Mouse (Mus musculus) adrenal gland, postnatal 25 days (tissue): ENCODE data around the gene Tarm1. TPM values are rescaled to one million over a fixed set of nuclear protein-coding genes. Genes with fewer than 3 reads are reported as not detected.
A peak's percentile ranks its signal among the peaks of the same experiment; 100 is the strongest.

ENCODE experiments used
- DNase-seq: peaks from one replicate; pipeline ENCODE4 v3.0.0; 2021; ENCODE audit warnings: mixed read lengths
- total RNA-seq: library from RNA; stranded (reverse); gene quantifications from 2 replicates; pipeline ENCODE4 v1.2.3, GENCODE M21; 2021

Tarm1 gene
- total RNA-seq, 1 experiment from 2014 or later = 1.2 TPM

DNA sequence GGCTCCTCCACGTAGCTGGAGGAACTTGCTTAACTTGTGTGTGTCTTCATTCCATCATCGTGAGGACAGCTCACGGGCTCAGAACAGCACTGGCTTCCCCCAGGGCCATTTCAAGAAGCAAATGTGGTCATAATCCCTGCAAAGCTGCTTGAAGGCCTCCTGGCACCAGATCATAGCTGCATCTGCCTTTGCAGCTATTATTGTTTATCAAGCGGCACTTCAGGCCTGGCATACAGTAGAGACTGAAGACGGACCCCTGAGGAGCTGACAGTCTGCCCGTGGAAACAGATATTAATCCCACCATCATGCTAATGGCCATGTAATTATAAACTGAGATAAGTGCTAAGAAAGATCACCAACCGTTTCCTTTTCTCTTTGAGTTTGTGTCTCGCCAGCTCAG, 61.9 kb downstream of the Tarm1 start:
- DNase-seq = no peak

DNA sequence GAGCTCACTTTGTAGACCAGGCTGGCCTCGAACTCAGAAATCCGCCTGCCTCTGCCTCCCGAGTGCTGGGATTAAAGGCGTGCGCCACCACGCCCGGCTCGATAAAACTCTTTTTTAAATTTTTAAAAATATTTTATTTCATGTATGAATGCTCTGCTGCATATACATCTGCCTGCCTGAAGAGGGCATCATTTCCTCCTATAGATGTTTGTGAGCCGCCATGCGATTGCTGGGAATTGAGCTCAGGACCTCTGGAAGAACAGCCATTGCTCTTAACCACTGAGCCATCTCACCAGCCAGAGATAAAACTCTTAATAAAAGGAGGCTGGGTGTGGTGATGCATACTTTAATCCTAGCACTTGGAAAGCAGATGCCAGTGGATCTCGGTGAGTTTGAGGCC, 62.4 kb downstream of the Tarm1 start:
- DNase-seq = no peak

- peak; percentile 47 for DNase-seq
Observed at GRCm38 (mm10) chr7:3437941-3438340, 64.5 kb downstream of the Tarm1 start.

Other genes starting within 250 kb of the Tarm1 start
- 64.5 and 71.5 TPM in 2 replicates for gene Myadm, start 213.5 kb downstream of the Tarm1 start, total RNA-seq
- gene Prkcg, start 213.4 kb downstream of the Tarm1 start, total RNA-seq = 1.0 and 1.2 TPM in 2 replicates
- 6.6 and 10.1 TPM in 2 replicates for gene Cacng7, start 169.7 kb downstream of the Tarm1 start, total RNA-seq
- 2.5 and 5.1 TPM in 2 replicates for gene Cacng8, start 111.9 kb downstream of the Tarm1 start, total RNA-seq
- gene Cacng6, start 78.4 kb downstream of the Tarm1 start, total RNA-seq = not detected in 2 replicates
- gene Oscar, start 113.5 kb upstream of the Tarm1 start, total RNA-seq = 0.39 TPM in 1 of 2 replicates, not detected in the other
- gene Ndufa3, start 114.7 kb upstream of the Tarm1 start, total RNA-seq = 484 and 641 TPM in 2 replicates
- gene Tfpt, start 127.3 kb upstream of the Tarm1 start, total RNA-seq = 22.8 and 24.4 TPM in 2 replicates
- 42.0 and 46.4 TPM in 2 replicates for gene Prpf31, start 127.4 kb upstream of the Tarm1 start, total RNA-seq
- 71.6 and 75.9 TPM in 2 replicates for gene Cnot3, start 142.6 kb upstream of the Tarm1 start, total RNA-seq
- 16.2 and 17.1 TPM in 2 replicates for gene Leng1, start 163.2 kb upstream of the Tarm1 start, total RNA-seq
- gene Tmc4, start 174.9 kb upstream of the Tarm1 start, total RNA-seq = 13.7 and 20.1 TPM in 2 replicates
- 96.6 and 122 TPM in 2 replicates for gene Tsen34, start 190.2 kb upstream of the Tarm1 start, total RNA-seq
- gene Mboat7, start 190.9 kb upstream of the Tarm1 start, total RNA-seq = 76.1 and 85.5 TPM in 2 replicates
- gene Rps9, start 201.4 kb upstream of the Tarm1 start, total RNA-seq = 939 and 948 TPM in 2 replicates
- 0.76 and 0.85 TPM in 2 replicates for gene Pirb, start 217.8 kb upstream of the Tarm1 start, total RNA-seq